Mouse (Mus musculus): ENCODE measurements around the gene Ube2j1.
A peak's percentile ranks its signal among the peaks of the same experiment; 100 is the strongest.

The Ube2j1 gene

GRCm38 (mm10) chr4:33010078-33010477, 21.1 kb upstream of the Ube2j1 start:
- no peak for DNase-seq (ENCODE audit: inconsistent age in 2 of 2, low spot score in 1 of 2)

DNA sequence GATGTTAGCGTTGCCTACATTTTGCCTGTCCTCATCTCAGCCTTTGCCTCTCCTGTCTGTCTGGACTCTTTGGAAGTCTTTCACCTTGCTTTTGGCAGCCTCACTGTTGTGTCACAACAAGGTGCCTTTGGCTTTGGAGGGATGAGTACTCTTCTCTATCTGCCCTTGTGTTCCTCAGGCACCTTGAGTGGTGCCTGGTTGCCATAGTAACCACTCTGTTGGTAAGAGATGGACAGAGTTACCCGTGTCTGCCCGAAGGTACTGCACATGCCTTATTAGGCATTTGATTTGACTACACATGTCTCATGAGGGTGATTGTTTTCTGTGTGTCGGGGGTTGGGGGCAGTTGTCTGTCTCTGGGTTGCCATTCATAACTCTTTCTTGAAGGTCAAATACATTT, 18.7 kb upstream of the Ube2j1 start:
- no peak for DNase-seq (ENCODE audit: inconsistent age in 2 of 2, low spot score in 1 of 2)

DNA sequence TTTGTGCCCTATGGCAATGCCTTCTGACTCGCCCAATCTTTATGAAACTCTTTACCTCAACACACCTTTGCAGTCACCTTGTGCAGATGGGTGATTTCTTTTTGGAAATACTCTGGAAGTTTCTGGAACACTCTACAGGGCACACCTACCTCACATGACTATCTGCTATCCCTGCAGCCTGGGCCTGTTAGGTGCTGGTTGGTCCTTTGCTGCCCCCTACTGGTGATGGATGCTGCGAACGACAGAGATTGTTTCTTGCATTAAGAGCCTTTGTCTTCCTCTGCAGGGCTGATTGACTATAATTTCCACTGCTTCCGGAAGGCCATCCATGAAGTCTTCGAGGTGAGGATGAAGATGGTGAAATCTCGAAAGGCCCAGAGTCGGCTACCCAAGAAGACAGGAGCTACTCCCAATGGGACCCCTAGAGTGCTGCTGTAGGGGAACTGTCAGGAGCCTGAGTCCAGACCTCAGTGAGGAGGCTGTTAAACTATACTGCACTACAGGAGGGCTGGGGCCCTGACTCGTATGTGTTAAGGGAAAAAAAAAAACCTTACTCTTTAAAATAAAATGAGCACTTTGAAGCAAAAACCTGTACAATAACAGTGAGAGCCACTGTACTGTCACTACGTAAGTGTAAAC, 12.7 kb upstream of the Ube2j1 start:
- DNase-seq (ENCODE audit: inconsistent age in 2 of 2, low spot score in 1 of 2): peak; percentile 81 to 95

DNA sequence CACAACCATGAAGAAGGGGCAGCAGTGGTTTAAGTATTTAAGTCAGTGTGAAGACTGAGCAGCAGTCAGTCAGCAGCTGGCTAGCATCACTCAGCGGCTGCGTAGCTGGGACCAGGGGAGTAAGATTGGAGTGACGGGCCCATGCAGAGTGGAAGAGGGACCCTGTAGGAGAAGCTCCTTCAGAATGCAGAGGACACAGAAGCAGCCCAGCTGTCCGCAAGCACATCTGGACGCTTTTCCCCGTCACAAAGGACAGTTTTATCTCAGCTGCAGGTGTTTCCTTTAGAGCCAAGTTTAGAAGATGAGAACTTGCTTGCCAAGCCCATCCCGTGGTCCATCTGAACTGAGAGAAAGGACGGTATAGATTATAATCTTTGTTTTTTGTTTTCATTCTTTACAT, 6.8 kb upstream of the Ube2j1 start:
- DNase-seq (ENCODE audit: inconsistent age in 2 of 2, low spot score in 1 of 2): no peak

- DNase-seq (ENCODE audit: inconsistent age in 2 of 2, low spot score in 1 of 2): no peak
These were observed 2.1 kb upstream of the Ube2j1 start for GRCm38 (mm10) chr4:33029104-33029503.

- DNase-seq (ENCODE audit: inconsistent age in 2 of 2, low spot score in 1 of 2): peak; percentile 21 to 88
These were observed 687 bp upstream of the Ube2j1 start for GRCm38 (mm10) chr4:33030264-33031194.

DNA sequence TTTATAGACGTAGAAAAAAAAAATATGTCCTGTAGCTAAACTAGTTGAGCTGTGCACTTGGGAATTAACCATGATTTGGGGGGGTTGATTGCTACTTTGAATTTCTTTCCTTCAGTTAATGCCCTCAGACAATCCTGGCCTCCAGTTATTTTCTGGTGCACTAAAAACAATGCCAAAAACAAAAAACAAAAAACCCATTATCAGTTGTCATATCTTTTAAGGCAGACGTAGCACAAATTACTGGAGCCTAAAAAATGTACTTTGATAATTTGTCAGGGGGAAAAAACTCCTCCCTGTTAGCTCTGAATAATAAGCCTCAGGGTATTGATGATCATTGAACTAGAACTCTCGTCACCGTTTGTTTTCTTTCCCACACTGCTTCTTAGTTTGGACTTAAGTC, 829 bp downstream of the Ube2j1 start:
- no peak for DNase-seq (ENCODE audit: inconsistent age in 2 of 2, low spot score in 1 of 2)

GRCm38 (mm10) chr4:33033515-33033914, 2.3 kb downstream of the Ube2j1 start:
- no peak for DNase-seq (ENCODE audit: inconsistent age in 2 of 2, low spot score in 1 of 2)

- DNase-seq (ENCODE audit: inconsistent age in 2 of 2, low spot score in 1 of 2): no peak
These were observed 8.6 kb downstream of the Ube2j1 start for GRCm38 (mm10) chr4:33039826-33040225.

DNA sequence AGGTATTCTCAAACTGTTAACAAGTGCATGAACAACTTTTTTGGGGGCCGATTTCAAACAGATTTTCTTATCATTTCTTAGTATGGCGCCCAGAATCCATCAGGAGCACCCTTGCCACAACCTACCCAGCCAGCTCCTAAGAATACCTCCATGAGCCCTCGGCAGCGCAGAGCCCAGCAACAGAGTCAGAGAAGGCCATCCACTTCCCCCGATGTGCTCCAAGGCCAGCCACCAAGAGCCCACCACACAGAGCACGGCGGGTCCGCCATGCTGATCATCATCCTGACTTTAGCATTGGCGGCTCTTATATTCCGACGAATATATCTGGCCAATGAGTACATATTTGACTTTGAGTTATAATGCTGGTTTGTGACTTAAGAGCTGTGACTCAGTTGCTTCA, 18.4 kb downstream of the Ube2j1 start:
- DNase-seq (ENCODE audit: inconsistent age in 2 of 2, low spot score in 1 of 2): no peak

DNA sequence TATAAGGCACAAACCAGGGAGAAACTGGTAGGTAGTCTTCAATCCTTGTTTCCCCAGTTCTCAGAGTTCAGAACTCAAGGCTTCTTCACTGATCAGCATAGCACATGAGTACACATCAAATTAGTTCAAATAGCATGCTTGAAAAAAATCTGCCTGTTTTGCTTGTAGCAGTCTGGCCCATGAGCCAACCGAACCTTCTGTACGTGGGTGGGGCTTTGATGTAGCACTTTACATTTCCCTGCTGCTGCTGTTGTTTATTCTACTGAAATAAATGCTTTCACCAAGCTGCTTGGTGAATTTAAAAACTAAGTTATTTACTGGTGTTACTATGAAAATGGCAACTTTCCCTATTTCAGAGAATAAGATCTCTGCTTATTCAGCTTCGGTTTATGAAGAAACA, 20.8 kb downstream of the Ube2j1 start:
- no peak for DNase-seq (ENCODE audit: inconsistent age in 2 of 2, low spot score in 1 of 2)

DNA sequence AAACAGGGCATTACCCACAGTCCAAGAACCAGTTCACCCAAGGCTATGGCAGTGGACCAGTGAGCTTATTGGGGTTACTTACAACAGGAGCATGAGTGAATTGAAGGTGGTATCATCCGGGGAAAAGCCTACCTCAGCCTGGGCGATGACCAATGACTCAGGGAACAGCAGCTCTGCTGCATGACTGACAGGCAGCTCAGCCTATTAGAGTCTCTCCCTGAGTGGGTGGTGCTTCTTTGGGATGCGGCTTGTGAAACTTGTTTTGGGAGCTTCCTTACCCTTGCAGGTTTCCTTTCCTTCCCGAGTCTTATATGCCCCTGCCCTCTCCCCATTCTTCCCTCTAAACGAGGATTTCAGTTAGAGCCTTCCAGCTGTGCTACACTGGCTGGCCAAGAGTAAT, 21.4 kb downstream of the Ube2j1 start:
- no peak for DNase-seq (ENCODE audit: inconsistent age in 2 of 2, low spot score in 1 of 2)

- no peak for DNase-seq (ENCODE audit: inconsistent age in 2 of 2, low spot score in 1 of 2)
These were observed 23.2 kb downstream of the Ube2j1 start for GRCm38 (mm10) chr4:33054426-33054825.

GRCm38 (mm10) chr4:33056317-33056716, 25.1 kb downstream of the Ube2j1 start:
- no peak for DNase-seq (ENCODE audit: inconsistent age in 2 of 2, low spot score in 1 of 2)

- DNase-seq (ENCODE audit: inconsistent age in 2 of 2, low spot score in 1 of 2): peak in 1 of 2 experiments; percentile 23
These were observed 26.9 kb downstream of the Ube2j1 start for GRCm38 (mm10) chr4:33057890-33058687.

GRCm38 (mm10) chr4:33061158-33061557, 29.9 kb downstream of the Ube2j1 start:
- no peak for DNase-seq (ENCODE audit: inconsistent age in 2 of 2, low spot score in 1 of 2)

- no peak for DNase-seq (ENCODE audit: inconsistent age in 2 of 2, low spot score in 1 of 2)
These were observed 31.8 kb downstream of the Ube2j1 start, which contains the start of gene Gabrr2 for GRCm38 (mm10) chr4:33062981-33063380. Gene Gabrr2, plus strand, starts transcription at chr4:33062999.

DNA sequence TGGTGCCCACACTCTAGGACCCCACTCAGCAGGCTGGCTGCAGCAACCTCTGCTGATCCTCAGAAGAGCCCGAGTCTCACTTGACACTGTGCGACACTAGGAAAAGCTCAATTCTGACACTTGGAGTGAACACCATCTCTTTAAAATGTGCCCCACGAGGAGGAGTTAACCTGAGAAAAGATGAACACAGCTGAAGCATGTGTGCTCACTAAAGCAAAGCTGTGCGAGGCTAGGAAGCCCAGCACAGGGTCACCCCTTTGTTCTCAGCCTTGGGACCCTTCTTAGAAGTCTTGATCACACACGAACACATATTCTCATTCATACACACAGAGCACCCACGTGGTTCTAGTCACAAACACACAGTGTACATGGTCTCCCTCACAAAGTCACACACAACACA, 33.8 kb downstream of the Ube2j1 start:
- DNase-seq (ENCODE audit: inconsistent age in 2 of 2, low spot score in 1 of 2): no peak

- DNase-seq (ENCODE audit: inconsistent age in 2 of 2, low spot score in 1 of 2): no peak
These were observed 35.2 kb downstream of the Ube2j1 start for GRCm38 (mm10) chr4:33066223-33066960.

GRCm38 (mm10) chr4:33067331-33067730, 36.1 kb downstream of the Ube2j1 start:
- no peak for DNase-seq (ENCODE audit: inconsistent age in 2 of 2, low spot score in 1 of 2)

GRCm38 (mm10) chr4:33067826-33068225, 36.6 kb downstream of the Ube2j1 start:
- no peak for DNase-seq (ENCODE audit: inconsistent age in 2 of 2, low spot score in 1 of 2)

All from adrenal gland, adult (tissue).